Mouse (Mus musculus) ES-Bruce4 (cell line): ENCODE data around the gene Orc3.

ENCODE experiments used
- CTCF ChIP-seq: IDR thresholded peaks from one replicate; pipeline ENCODE4 v1.8.1; 2011; ENCODE audit warnings: low read depth, low read length
- POLR2A ChIP-seq: IDR thresholded peaks from one replicate; pipeline ENCODE4 v1.8.1; 2011; ENCODE audit warnings: low read length; ENCODE audit not compliant: insufficient read depth

GRCm38 (mm10) chr4:34644779-34645178, 30.0 kb upstream of the Orc3 start:
- TF ChIP-seq CTCF (no peak), POLR2A (no peak)
